Mouse (Mus musculus) megakaryocyte, embryonic 14.5 days (primary cell): ENCODE results near the gene Ranbp17.

Experiments used
- FLI1 ChIP-seq: IDR thresholded peaks from 2 replicates; pipeline ENCODE4 v1.6.1; 2012; ENCODE audit warnings: low read length, inconsistent platforms, mixed read lengths
- GATA1 ChIP-seq: IDR thresholded peaks from 3 replicates; pipeline ENCODE4 v1.6.1; 2012; ENCODE audit warnings: mixed read lengths, low read length, inconsistent platforms, borderline replicate concordance

GRCm38 (mm10) chr11:33202296-33202695 lies 311.2 kb downstream of the Ranbp17 start:
- TF ChIP-seq FLI1 = no peak
- no peak for TF ChIP-seq GATA1
